Mouse (Mus musculus) thymus, adult 2 months (tissue): ENCODE data around the gene Hist1h4f. TPM values are rescaled to one million over a fixed set of nuclear protein-coding genes. Genes with fewer than 3 reads are reported as not detected.

Experiments
- DNase-seq: peaks from one replicate; pipeline ENCODE4 v3.0.0; 2021
- H3K27ac ChIP-seq: fragments of 200-500 bp; 2 replicates; pipeline ENCODE4 v1.5.1; 2012; ENCODE audit warnings: low read length, control low read depth; ENCODE audit not compliant: control insufficient read depth, insufficient read depth
- H3K27me3 ChIP-seq: fragments of 200-500 bp; 2 replicates; pipeline ENCODE4 v1.6.1; 2012; ENCODE audit warnings: mild to moderate bottlenecking, low read length, moderate library complexity, mixed read lengths; ENCODE audit not compliant: control insufficient read depth, insufficient read depth
- H3K36me3 ChIP-seq: fragments of 200-500 bp; 2 replicates; pipeline ENCODE4 v1.6.1; 2012; ENCODE audit warnings: mild to moderate bottlenecking, low read length, moderate library complexity; ENCODE audit not compliant: control insufficient read depth, insufficient read depth
- H3K4me1 ChIP-seq: fragments of 200-500 bp; replicated peaks from 2 replicates; pipeline ENCODE4 v1.6.1; 2012; ENCODE audit warnings: low read length; ENCODE audit not compliant: control insufficient read depth, insufficient read depth
- H3K4me3 ChIP-seq: fragments of 200-500 bp; 2 replicates; pipeline ENCODE4 v1.5.1; 2012; ENCODE audit warnings: mild to moderate bottlenecking, low read length, control low read depth, moderate library complexity; ENCODE audit not compliant: control insufficient read depth, insufficient read depth
- CTCF ChIP-seq: fragments of 200-500 bp; IDR thresholded peaks from 2 replicates; pipeline ENCODE4 v1.5.1; 2012; ENCODE audit warnings: mild to moderate bottlenecking, control low read depth, low read length, moderate library complexity, borderline replicate concordance; ENCODE audit not compliant: control insufficient read depth, poor library complexity, insufficient read depth; ENCODE audit errors: extremely low read depth
- POLR2A ChIP-seq: fragments of 200-500 bp; IDR thresholded peaks from 2 replicates; pipeline ENCODE4 v1.6.1; 2012; ENCODE audit warnings: mild to moderate bottlenecking, low read length, control low read depth, moderate library complexity; ENCODE audit not compliant: control insufficient read depth, poor library complexity, insufficient read depth; ENCODE audit errors: extremely low read depth
- WGBS: fragments of 180-500 bp; shearing (Covaris S2); methylation state at CpG from one replicate; pipeline ENCODE4 v1.1.7; 2018; 5-methylcytosine and 5-hydroxymethylcytosine counted together
- polyA plus RNA-seq: library from polyadenylated mRNA; depleted of rRNA; stranded (reverse); fragments of >200 nt; gene quantifications from 2 replicates; pipeline ENCODE4 v1.2.3, GENCODE M21; 2012

The Hist1h4f gene
- polyA plus RNA-seq, 1 experiment: 208 TPM

DNA sequence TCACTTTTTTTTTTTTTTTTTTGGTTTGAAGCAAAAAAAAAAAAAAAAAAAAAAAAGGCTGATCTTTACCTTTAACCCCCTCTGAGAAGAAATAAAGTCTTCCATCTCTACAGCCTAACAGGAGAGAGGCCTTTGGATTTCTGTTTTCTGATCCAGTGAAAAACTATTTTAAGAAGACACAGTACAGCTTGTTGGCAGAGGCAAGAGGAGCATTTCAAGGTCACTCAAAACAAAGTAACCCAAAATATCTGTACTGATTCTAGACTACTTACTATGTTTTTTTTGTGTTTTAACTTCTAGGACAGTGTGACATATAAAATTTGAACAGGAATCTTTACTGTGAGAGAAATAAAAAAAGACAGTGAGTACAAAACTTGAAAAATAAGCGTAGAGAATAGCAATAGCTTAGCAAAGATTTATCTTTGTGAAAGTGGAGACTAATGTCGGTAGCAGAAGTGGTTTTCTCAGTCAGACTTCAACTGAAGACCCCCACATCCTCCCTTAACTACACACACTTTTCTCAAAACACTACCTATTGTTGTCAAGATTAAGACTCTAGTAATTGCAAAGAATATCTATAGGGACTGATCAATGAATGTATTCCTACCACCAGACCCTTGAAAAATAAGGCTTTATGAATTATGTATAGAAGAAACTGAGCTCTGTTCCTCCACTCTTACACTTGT is 21.8 kb downstream of the Hist1h4f start:
- TF ChIP-seq CTCF (no peak), POLR2A (no peak)
- Histone ChIP-seq H3K27me3 (no peaks in the 10 kb centered on the region), H3K36me3 (no peaks in the 10 kb centered on the region), H3K4me1 (peaks cover 6% of the 10 kb centered on the region), H3K4me3 (no peak overlapping the region), H3K27ac (no peak overlapping the region; the same call in 1 of the 2 replicates)
- 30% methylated on average over 2 of the region's 2 CpGs for WGBS
- no peak for DNase-seq

- WGBS: 97% methylated on average over 5 of the region's 5 CpGs
- Histone ChIP-seq H3K27ac (no peak overlapping the region), H3K4me3 (no peak overlapping the region), H3K27me3 (no peaks in the 10 kb centered on the region), H3K4me1 (peaks cover 6% of the 10 kb centered on the region), H3K36me3 (no peaks in the 10 kb centered on the region)
- TF ChIP-seq POLR2A: no peak
- TF ChIP-seq CTCF: no peak
- DNase-seq: no peak
Measured at GRCm38 (mm10) chr13:23529005-23529404, 22.4 kb downstream of the Hist1h4f start.

DNA sequence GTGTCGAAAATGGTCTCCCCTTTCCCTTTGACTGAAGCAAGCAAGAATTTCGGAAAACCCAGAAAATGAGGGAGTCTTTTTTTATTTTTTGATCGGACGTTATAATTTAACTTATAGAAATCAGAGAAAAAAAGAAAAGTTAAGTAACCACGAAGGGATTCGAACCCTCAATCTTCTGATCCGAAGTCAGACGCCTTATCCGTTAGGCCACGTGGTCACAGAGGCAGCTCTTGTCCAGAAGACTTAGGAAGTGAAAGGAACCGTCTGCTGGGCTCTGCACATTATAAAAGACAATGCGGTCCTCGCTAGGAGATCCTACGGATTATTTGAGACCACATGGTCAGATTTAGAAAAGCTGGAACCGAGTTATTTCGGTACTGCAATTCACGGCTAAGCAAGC is 25.1 kb downstream of the Hist1h4f start:
- Histone ChIP-seq H3K27me3 (no peaks in the 10 kb centered on the region), H3K4me1 (peaks cover 2% of the 10 kb centered on the region), H3K4me3 (no peak overlapping the region), H3K27ac (no peak overlapping the region), H3K36me3 (no peaks in the 10 kb centered on the region)
- TF ChIP-seq CTCF: no peak
- TF ChIP-seq POLR2A: no peak
- DNase-seq: peak; percentile 86
- 1% methylated on average over 17 of the region's 17 CpGs for WGBS

GRCm38 (mm10) chr13:23525901-23526300 is 25.5 kb downstream of the Hist1h4f start:
- Histone ChIP-seq H3K4me1 (peaks cover 2% of the 10 kb centered on the region), H3K4me3 (no peak overlapping the region), H3K27ac (no peak overlapping the region), H3K27me3 (no peaks in the 10 kb centered on the region), H3K36me3 (no peaks in the 10 kb centered on the region)
- TF ChIP-seq CTCF: no peak
- TF ChIP-seq POLR2A: no peak
- DNase-seq: no peak
- WGBS: 14% methylated on average over 10 of the region's 10 CpGs

- no peaks in the 10 kb centered on the region for H3K27me3 ChIP-seq
- 19% methylated on average over 5 of the region's 5 CpGs for WGBS
- peaks cover 2% of the 10 kb centered on the region for H3K4me1 ChIP-seq
- H3K36me3 ChIP-seq: no peaks in the 10 kb centered on the region
- H3K4me3 ChIP-seq: no peak overlapping the region
- TF ChIP-seq CTCF (peak; percentile 40; the same call in 1 of the 2 replicates), POLR2A (no peak)
- DNase-seq: peak; percentile 72
- H3K27ac ChIP-seq: no peak overlapping the region
Measured at GRCm38 (mm10) chr13:23524654-23525053, 26.8 kb downstream of the Hist1h4f start.

DNA sequence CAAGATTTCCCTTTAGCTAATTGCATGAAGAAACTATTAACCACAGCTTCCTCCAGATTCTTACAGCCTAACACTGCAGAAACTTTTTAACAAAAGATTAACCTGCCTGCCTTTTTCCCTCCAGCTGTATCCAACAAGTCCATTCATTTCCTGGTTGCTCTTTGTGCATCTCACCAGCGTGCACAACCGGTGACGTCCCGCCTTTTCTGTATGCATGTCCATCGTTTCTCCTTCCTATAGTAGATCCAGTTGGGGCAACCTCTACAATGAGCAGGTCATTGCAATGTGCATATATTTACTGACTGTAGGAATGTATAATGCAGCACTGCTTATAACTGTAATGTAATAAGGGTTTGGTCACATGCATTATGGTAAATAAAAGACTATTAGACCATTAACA is 27.5 kb downstream of the Hist1h4f start:
- TF ChIP-seq CTCF: no peak
- TF ChIP-seq POLR2A: no peak
- Histone ChIP-seq H3K27ac (no peak overlapping the region), H3K4me1 (peaks cover 2% of the 10 kb centered on the region), H3K27me3 (no peaks in the 10 kb centered on the region), H3K4me3 (no peak overlapping the region), H3K36me3 (no peaks in the 10 kb centered on the region)
- WGBS: 64% methylated on average over 5 of the region's 5 CpGs
- DNase-seq: no peak
